Mouse (Mus musculus): ENCODE data around the gene Rps27rt. TPM values are rescaled to one million over a fixed set of nuclear protein-coding genes. Genes with fewer than 3 reads are reported as not detected.
"Not testable (repeated sequence)": the region's sequence is repeated elsewhere in the genome, so short reads cannot be mapped to it uniquely, and the experiment has no call there.

Gene Rps27rt
- polyA plus RNA-seq, 1 experiment from 2014 or later = 211 TPM

DNA sequence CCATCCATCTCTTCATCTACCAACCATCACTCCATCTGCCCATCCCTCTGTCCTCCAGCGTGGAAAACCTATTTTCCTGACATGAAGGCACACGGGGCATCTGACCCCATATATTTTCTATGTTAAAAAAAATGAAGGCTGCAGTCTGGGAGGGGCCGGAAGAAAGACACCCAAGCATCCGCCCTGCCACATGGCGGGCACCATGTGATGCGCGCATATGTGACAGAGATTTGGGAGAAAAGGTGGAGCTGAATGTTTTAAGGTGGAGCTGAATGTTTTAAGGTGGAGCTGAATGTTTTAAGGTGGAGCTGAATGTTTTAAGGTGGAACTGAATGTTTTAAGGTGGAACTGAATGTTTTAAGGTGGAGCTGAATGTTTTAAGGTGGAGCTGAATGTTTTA, 16.3 kb downstream of the Rps27rt start:
- not testable (repeated sequence) for ATAC-seq (ENCODE audit: low read depth); H3K27me3 ChIP-seq (ENCODE audit: control insufficient read depth, insufficient read depth, low read length); H3K9ac ChIP-seq (replicated peaks; ENCODE audit: low read depth, low read length); H3K27ac ChIP-seq (ENCODE audit: low read depth, low read length); H3K4me2 ChIP-seq (ENCODE audit: low read depth, low read length); H3K4me1 ChIP-seq (ENCODE audit: control insufficient read depth, insufficient read depth, low read length); H3K36me3 ChIP-seq (ENCODE audit: control insufficient read depth, insufficient read depth, low read length); H3K9me3 ChIP-seq (ENCODE audit: control insufficient read depth, low read length); H3K4me3 ChIP-seq (ENCODE audit: low read depth, low read length)
- 82% methylated on average over 7 of the region's 7 CpGs for WGBS

DNA sequence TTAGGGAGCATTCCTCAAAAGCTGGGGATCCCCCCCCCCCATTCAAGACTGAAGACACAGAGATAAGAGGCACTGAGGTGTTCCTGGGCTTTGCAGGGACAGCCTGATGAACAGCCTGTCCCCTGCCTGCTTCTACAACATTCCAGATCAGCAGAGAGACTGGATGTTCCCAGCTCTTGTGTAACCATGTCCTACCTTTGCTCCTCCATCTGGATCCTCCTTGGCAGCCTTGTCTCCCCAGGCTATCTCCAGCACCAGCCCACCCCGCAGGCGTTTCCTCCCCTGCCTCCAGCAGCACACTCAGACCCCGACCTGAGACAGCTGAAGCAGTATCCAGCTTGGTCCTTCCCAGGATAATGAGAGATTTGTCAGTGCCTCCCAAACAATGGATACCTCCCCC, 18.4 kb downstream of the Rps27rt start:
- no peaks in the 10 kb centered on the region for H3K27me3 ChIP-seq (ENCODE audit: control insufficient read depth, insufficient read depth, low read length)
- whole genome bisulfite sequencing = 59% methylated on average over 3 of the region's 3 CpGs
- no peaks in the 10 kb centered on the region for H3K36me3 ChIP-seq (ENCODE audit: control insufficient read depth, insufficient read depth, low read length)
- no peak overlapping the region for H3K4me3 ChIP-seq (ENCODE audit: low read depth, low read length)
- H3K27ac ChIP-seq (ENCODE audit: low read depth, low read length) = no peak overlapping the region
- H3K9ac ChIP-seq (replicated peaks; ENCODE audit: low read depth, low read length) = no peak overlapping the region
- no peak for ATAC-seq (ENCODE audit: low read depth)
- no peaks in the 10 kb centered on the region for H3K4me1 ChIP-seq (ENCODE audit: control insufficient read depth, insufficient read depth, low read length)
- H3K9me3 ChIP-seq (ENCODE audit: control insufficient read depth, low read length) = no peaks in the 10 kb centered on the region
- no peak overlapping the region for H3K4me2 ChIP-seq (ENCODE audit: low read depth, low read length)

GRCm38 (mm10) chr9:114960844-114961243, 21.7 kb downstream of the Rps27rt start:
- H3K9ac ChIP-seq (replicated peaks; ENCODE audit: low read depth, low read length) = no peak overlapping the region
- no peaks in the 10 kb centered on the region for H3K4me1 ChIP-seq (ENCODE audit: control insufficient read depth, insufficient read depth, low read length)
- no peaks in the 10 kb centered on the region for H3K9me3 ChIP-seq (ENCODE audit: control insufficient read depth, low read length)
- no peaks in the 10 kb centered on the region for H3K27me3 ChIP-seq (ENCODE audit: control insufficient read depth, insufficient read depth, low read length)
- H3K27ac ChIP-seq (ENCODE audit: low read depth, low read length) = no peak overlapping the region
- no peaks in the 10 kb centered on the region for H3K36me3 ChIP-seq (ENCODE audit: control insufficient read depth, insufficient read depth, low read length)
- no peak overlapping the region for H3K4me3 ChIP-seq (ENCODE audit: low read depth, low read length)
- no peak for ATAC-seq (ENCODE audit: low read depth)
- no peak overlapping the region for H3K4me2 ChIP-seq (ENCODE audit: low read depth, low read length)
- 85% methylated on average over 6 of the region's 6 CpGs for WGBS

GRCm38 (mm10) chr9:114960043-114960789, 22.3 kb downstream of the Rps27rt start:
- H3K9ac ChIP-seq (replicated peaks; ENCODE audit: low read depth, low read length) = no peak overlapping the region
- H3K9me3 ChIP-seq (ENCODE audit: control insufficient read depth, low read length) = no peaks in the 10 kb centered on the region
- 87% methylated on average over 4 of the region's 4 CpGs for whole genome bisulfite sequencing
- H3K4me1 ChIP-seq (ENCODE audit: control insufficient read depth, insufficient read depth, low read length) = no peaks in the 10 kb centered on the region
- no peak overlapping the region for H3K27ac ChIP-seq (ENCODE audit: low read depth, low read length)
- no peak overlapping the region for H3K4me2 ChIP-seq (ENCODE audit: low read depth, low read length)
- no peaks in the 10 kb centered on the region for H3K27me3 ChIP-seq (ENCODE audit: control insufficient read depth, insufficient read depth, low read length)
- ATAC-seq (ENCODE audit: low read depth) = no peak
- H3K4me3 ChIP-seq (ENCODE audit: low read depth, low read length) = no peak overlapping the region
- no peaks in the 10 kb centered on the region for H3K36me3 ChIP-seq (ENCODE audit: control insufficient read depth, insufficient read depth, low read length)

- H3K27me3 ChIP-seq (ENCODE audit: control insufficient read depth, insufficient read depth, low read length) = no peaks in the 10 kb centered on the region
- no peak overlapping the region for H3K9ac ChIP-seq (replicated peaks; ENCODE audit: low read depth, low read length)
- no peaks in the 10 kb centered on the region for H3K36me3 ChIP-seq (ENCODE audit: control insufficient read depth, insufficient read depth, low read length)
- H3K27ac ChIP-seq (ENCODE audit: low read depth, low read length) = no peak overlapping the region
- ATAC-seq (ENCODE audit: low read depth) = no peak
- H3K4me3 ChIP-seq (ENCODE audit: low read depth, low read length) = no peak overlapping the region
- H3K4me2 ChIP-seq (ENCODE audit: low read depth, low read length) = no peak overlapping the region
- H3K9me3 ChIP-seq (ENCODE audit: control insufficient read depth, low read length) = no peaks in the 10 kb centered on the region
- H3K4me1 ChIP-seq (ENCODE audit: control insufficient read depth, insufficient read depth, low read length) = no peaks in the 10 kb centered on the region
- WGBS = 48% methylated on average over 5 of the region's 5 CpGs
Observed at GRCm38 (mm10) chr9:114956945-114957344, 25.6 kb downstream of the Rps27rt start.

DNA sequence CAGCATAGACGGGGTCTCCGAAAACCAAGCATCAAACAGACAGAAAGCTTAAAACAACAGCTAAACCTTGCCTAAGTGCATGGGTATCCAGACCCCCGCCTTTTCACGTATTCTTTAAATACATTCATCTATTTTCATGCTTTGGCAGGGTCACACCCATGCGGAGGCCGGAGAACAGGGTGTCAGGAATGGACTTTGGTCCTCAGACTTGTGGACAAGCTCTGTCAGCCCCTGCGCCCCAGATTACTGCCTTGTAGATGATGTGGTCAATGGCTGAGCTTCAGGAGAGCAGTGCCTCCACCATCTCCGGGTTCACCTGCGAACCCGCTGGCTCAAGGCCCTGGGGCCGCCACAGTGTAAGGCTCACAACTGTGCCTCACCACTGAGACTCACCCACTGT, 27.2 kb downstream of the Rps27rt start:
- H3K27ac ChIP-seq (ENCODE audit: low read depth, low read length) = no peak overlapping the region
- no peak overlapping the region for H3K4me3 ChIP-seq (ENCODE audit: low read depth, low read length)
- H3K4me1 ChIP-seq (ENCODE audit: control insufficient read depth, insufficient read depth, low read length) = no peaks in the 10 kb centered on the region
- H3K27me3 ChIP-seq (ENCODE audit: control insufficient read depth, insufficient read depth, low read length) = no peaks in the 10 kb centered on the region
- 94% methylated on average over 11 of the region's 11 CpGs for WGBS
- no peak for ATAC-seq (ENCODE audit: low read depth)
- no peaks in the 10 kb centered on the region for H3K36me3 ChIP-seq (ENCODE audit: control insufficient read depth, insufficient read depth, low read length)
- no peaks in the 10 kb centered on the region for H3K9me3 ChIP-seq (ENCODE audit: control insufficient read depth, low read length)
- H3K4me2 ChIP-seq (ENCODE audit: low read depth, low read length) = no peak overlapping the region
- H3K9ac ChIP-seq (replicated peaks; ENCODE audit: low read depth, low read length) = no peak overlapping the region

- ATAC-seq (ENCODE audit: low read depth) = no peak
- Histone ChIP-seq H3K9me3 (ENCODE audit: control insufficient read depth, low read length) (no peaks in the 10 kb centered on the region), H3K27ac (ENCODE audit: low read depth, low read length) (no peak overlapping the region), H3K4me1 (ENCODE audit: control insufficient read depth, insufficient read depth, low read length) (no peaks in the 10 kb centered on the region), H3K4me3 (ENCODE audit: low read depth, low read length) (no peak overlapping the region), H3K4me2 (ENCODE audit: low read depth, low read length) (no peak overlapping the region), H3K9ac (replicated peaks; ENCODE audit: low read depth, low read length) (no peak overlapping the region), H3K27me3 (ENCODE audit: control insufficient read depth, insufficient read depth, low read length) (no peaks in the 10 kb centered on the region), H3K36me3 (ENCODE audit: control insufficient read depth, insufficient read depth, low read length) (no peaks in the 10 kb centered on the region)
- WGBS = 33% methylated on average over 1 of the region's 1 CpGs
Observed at GRCm38 (mm10) chr9:114952866-114953265, 29.7 kb downstream of the Rps27rt start.

DNA sequence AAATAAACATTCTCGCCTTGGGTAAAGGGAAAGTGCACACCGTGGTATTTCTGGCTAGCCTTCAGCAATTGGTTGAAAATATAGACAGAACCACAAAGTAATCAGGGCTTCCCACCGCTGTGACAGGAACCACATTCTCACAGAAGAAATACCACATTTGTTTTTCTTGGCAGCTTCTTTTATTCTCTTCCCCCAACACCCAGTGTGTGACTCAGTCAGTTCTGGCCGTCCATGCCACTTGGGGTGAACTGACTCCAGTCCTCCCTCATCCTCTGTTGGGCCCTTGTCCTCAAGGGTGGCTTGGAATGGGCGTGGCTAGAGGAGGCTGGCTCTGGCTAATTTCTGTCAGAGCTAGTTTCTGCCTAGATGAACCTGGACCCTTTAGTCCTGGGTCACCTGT, 34.1 kb downstream of the Rps27rt start:
- no peak for ATAC-seq (ENCODE audit: low read depth)
- Histone ChIP-seq H3K4me1 (ENCODE audit: control insufficient read depth, insufficient read depth, low read length) (no peaks in the 10 kb centered on the region), H3K27me3 (ENCODE audit: control insufficient read depth, insufficient read depth, low read length) (no peaks in the 10 kb centered on the region), H3K27ac (ENCODE audit: low read depth, low read length) (no peak overlapping the region), H3K9me3 (ENCODE audit: control insufficient read depth, low read length) (no peaks in the 10 kb centered on the region), H3K36me3 (ENCODE audit: control insufficient read depth, insufficient read depth, low read length) (no peaks in the 10 kb centered on the region), H3K4me3 (ENCODE audit: low read depth, low read length) (no peak overlapping the region), H3K4me2 (ENCODE audit: low read depth, low read length) (no peak overlapping the region), H3K9ac (replicated peaks; ENCODE audit: low read depth, low read length) (no peak overlapping the region)
- WGBS = 57% methylated on average over 5 of the region's 5 CpGs

GRCm38 (mm10) chr9:114945576-114945975, 37.0 kb downstream of the Rps27rt start:
- Histone ChIP-seq H3K4me3 (ENCODE audit: low read depth, low read length) (no peak overlapping the region), H3K9me3 (ENCODE audit: control insufficient read depth, low read length) (no peaks in the 10 kb centered on the region), H3K9ac (replicated peaks; ENCODE audit: low read depth, low read length) (no peak overlapping the region), H3K36me3 (ENCODE audit: control insufficient read depth, insufficient read depth, low read length) (no peaks in the 10 kb centered on the region), H3K27ac (ENCODE audit: low read depth, low read length) (no peak overlapping the region), H3K4me1 (ENCODE audit: control insufficient read depth, insufficient read depth, low read length) (no peaks in the 10 kb centered on the region), H3K27me3 (ENCODE audit: control insufficient read depth, insufficient read depth, low read length) (no peaks in the 10 kb centered on the region), H3K4me2 (ENCODE audit: low read depth, low read length) (no peak overlapping the region)
- ATAC-seq (ENCODE audit: low read depth) = no peak
- WGBS = 83% methylated on average over 6 of the region's 6 CpGs

Measured in neural tube, embryonic 14.5 days (tissue).